Mouse (Mus musculus) ZHBTc4 (cell line): ENCODE results near the gene Rnf39.

Source experiments
- DNase-seq: peaks from one replicate; pipeline ENCODE4 v3.0.0-alpha.2; 2011; ENCODE audit warnings: low read depth, low spot score

Gene Rnf39

DNA sequence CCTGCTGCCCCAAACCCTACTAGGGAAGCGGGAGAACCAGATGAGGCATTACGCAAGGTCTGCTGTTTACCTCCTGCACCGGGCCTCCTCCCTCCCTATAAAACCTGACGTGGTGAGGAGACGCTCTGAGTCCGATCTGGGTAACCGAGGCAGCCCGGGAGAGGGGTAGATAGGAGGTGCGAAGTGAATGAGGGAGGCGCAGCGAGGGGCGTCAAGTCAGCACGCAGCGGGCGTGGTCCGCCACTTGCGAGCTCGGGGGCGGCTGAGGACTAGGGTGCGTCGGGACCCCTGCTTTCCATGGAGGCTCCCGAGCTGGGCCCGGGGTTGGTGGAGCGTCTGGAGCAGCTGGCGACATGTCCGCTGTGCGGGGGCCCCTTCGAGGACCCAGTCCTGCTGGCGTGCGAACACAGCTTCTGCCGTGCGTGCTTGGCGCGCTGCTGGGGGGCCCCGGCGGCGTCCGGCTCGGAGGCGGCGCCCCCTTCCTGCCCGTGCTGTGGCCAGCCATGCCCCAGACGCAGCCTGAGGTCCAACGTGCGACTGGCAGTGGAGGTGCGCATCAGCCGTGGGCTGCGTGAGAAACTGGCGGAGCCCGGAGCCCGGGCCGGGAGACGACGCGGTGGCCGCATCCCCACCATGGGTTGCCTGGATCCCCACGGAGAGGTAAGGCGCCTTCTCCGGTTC lies at the start of gene Rnf39:
Gene Rnf39 (plus strand): TSS at position 128 of the 681 bp plus-strand sequence.
- peak; percentile 51 for DNase-seq

- DNase-seq: no peak
These were observed 49.3 kb upstream of the Rnf39 start for GRCm38 (mm10) chr17:36893387-36893786.

DNA sequence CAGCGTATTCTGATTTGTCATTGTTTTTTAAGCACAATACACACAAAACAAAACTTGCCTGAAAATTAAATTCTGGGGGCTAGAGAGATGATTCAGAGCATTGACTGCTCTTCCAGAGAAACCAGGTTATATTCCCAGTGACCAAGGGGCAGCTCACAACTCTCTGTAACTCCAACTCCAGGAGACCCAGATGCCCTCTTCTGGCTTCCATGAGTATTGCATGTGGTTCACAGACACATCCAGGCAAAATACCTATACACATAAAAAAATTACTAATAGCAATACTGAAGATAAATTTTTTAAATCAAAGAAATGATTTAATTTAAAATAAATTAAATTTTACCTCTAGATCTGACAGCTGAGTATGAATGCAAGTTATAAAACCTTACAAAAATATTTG lies 46.1 kb upstream of the Rnf39 start:
- peak; percentile 73 for DNase-seq

- no peak for DNase-seq
These were observed 45.7 kb upstream of the Rnf39 start for GRCm38 (mm10) chr17:36897065-36897464.

GRCm38 (mm10) chr17:36897552-36898205 lies 45.0 kb upstream of the Rnf39 start, which contains the start of gene Trim31:
Trim31 (plus strand) TSS chr17:36898118.
- no peak for DNase-seq

DNA sequence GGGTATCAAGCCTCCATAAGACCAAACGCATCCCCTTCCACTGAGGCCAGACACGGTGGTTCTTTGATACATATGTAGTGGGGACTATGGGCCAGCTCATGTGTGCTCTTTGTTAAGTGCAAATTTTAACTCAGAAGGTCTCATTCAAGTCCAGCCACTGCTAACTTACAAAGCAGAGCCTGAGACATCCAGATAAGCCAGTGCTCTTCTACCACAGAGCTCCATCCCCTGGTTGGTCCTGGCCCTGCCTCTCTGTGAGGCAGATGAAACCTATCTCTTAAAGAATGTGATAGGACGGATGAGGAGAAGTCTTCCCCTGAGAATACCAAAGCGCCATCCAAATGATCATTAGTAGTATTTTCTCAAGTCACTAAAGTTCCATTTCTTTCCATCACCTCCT lies 43.3 kb upstream of the Rnf39 start:
- no peak for DNase-seq

- DNase-seq: no peak
These were observed 42.7 kb upstream of the Rnf39 start for GRCm38 (mm10) chr17:36900001-36900400.

DNA sequence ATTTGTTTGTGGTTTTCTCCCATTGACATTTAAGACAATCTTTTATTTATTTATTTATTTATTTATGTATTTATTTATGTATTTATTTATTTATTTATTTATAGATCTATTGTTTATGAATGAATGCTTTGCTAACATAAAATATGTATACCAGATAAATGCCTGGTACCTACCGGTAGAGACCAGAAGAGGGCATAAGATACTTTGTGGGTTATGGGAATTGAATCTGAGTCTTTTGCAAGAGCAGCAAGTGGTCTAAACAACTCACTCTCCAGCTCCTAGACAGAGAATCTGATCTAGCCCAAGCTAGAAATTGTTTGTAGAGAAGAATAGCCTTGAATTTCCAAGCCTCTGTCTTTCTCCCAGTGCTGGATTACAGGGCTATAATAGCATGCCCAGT lies 42.0 kb upstream of the Rnf39 start:
- DNase-seq: peak; percentile 25

- no peak for DNase-seq
These were observed 39.1 kb upstream of the Rnf39 start for GRCm38 (mm10) chr17:36903651-36904050.

DNA sequence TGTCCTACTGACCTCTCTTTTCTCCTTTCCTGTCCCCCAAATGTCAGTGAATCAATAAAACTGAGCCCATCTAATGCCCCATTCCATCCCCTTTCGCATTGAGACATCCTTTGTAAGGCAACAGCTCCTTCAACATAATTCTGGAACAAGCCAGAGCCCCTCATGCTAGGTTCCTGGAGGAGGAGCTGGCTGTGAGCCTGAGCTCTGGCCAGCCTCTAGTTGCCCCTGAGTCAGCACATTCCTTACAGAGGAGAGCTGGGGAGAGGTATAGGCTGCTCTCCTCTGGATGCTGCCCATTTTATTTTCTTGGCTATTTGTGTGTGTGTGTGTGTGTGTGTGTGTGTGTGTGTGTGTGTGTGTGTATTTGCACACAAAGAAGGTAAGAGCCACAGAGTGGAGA lies 34.5 kb upstream of the Rnf39 start:
- DNase-seq: no peak

DNA sequence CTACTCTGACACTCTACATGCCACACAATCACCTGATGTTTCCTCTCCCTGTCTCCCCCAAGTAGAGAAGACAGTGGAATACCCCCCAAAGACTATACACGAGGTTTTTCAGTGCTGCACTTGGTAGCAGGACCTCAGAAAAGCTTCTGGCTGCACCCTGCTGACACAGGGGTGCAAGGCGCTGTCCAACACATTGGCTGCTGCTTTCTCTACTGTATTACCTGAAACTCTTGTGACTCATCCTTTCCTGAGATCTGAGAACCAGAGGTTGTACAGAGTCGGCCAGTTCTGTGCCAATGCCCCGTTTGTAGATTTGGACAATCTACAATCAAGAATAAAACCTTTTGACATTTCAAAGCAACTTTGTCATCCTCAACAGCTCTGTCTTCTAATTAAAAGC lies 32.9 kb upstream of the Rnf39 start:
- DNase-seq: no peak

GRCm38 (mm10) chr17:36912031-36912430 lies 30.7 kb upstream of the Rnf39 start:
- DNase-seq: no peak

DNA sequence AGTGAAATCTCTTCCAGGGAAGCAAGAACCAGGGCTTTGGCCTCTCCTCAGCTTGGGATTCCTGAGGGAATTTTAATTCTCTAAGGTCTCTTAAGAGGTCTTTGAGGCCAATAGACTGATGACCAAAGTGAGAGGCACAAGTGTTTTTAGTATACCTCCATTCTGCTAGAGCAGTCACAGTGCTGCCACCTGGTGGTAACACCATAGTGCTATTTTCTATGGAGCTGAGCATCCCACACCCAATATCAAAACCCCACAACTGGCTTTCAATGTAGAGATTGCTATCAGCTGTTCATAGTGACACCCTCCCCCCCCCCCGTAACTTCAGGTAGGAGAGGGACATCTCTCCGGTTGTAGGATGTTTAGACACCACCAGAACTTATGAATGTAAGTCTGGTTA lies 28.6 kb upstream of the Rnf39 start:
- DNase-seq: peak; percentile 87

DNA sequence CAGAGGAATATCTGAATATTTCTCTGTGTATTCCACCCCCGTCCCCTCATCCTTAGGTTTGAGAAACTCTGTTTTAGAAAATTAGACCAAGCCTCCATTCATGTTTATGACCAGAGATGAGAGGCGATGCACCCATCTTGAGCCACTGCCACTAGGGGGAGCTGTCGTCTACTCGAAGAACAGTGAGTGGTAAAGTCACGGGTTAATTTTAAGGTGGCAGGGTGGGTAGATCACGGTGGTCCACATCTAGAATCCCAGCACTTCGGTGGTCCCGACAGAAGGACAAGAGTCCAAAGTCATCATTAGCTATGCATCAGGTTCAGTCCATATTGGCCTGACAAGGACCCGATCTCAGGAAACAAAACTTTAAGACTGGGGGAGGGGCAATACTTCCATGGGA lies 27.6 kb upstream of the Rnf39 start:
- peak; percentile 74 for DNase-seq

DNA sequence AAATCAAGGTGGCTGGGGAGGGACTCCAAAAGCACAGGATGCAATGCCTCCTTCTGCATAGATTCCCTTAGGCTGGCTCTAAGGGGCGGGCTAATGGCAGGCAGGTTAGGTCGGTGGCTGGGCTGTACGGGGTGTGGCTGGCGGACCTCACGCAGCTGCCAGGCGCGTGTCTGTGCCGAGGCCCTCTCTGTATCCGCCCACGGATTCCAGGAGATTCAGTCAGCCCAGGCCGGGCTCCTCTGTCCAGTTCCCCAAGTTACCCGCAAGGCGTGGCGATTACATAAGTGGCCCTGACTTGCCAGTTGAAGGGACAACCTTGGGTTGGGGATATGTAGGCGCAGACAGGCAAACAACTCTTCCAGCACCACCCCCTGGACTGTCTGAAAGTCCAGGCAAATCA lies 22.5 kb upstream of the Rnf39 start:
- peak; percentile 67 for DNase-seq

DNA sequence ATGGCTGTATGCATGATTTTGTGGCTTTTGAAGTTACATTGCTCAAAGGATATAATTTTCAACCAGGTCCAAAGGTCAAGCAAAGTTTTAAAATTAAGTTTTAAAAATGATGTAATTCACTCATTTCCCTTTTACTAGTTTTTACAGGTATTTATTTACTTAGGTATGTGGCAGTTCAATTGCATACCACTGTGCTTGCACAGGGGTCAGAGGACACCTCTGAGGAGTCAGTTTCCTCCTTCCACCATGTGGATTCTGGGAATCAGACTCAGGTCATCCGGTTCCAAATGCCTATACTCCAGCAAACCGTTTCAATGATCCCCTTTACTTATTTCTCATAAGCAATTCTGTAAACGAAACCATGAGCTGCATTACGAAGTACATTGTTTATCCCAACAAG lies 20.0 kb upstream of the Rnf39 start:
- DNase-seq: no peak

GRCm38 (mm10) chr17:36923491-36923890 lies 19.2 kb upstream of the Rnf39 start:
- peak; percentile 73 for DNase-seq

DNA sequence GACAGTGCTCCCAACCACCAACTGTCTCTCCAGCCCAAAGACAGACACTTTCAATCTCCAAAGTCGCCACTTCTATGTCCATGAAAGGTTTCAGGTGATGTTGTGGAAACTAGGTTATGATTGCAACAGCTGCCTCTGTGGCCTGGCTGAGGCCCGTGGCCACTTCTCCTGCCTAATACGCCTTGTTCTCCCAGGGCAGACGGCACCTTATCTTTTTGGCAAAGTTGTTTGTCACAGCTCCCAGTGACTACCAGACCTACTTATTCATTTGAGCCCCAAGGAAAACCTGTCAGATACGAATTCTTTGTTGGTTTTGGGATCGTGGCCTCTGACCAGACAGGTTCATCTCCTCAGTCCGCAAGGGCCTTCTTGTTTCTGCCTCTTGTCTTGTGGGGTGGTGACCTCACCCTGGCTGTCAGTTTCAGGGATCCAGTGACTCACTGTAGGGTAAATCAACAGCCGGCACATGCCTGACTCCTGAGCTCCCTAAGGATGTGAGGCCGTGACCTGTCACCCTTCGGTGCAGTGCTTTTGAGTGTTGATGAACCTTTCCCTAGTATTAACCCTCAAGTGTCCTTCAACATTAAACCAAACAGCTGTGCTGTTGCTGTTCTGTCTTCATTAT lies 15.1 kb upstream of the Rnf39 start:
- peak; percentile 36 for DNase-seq

DNA sequence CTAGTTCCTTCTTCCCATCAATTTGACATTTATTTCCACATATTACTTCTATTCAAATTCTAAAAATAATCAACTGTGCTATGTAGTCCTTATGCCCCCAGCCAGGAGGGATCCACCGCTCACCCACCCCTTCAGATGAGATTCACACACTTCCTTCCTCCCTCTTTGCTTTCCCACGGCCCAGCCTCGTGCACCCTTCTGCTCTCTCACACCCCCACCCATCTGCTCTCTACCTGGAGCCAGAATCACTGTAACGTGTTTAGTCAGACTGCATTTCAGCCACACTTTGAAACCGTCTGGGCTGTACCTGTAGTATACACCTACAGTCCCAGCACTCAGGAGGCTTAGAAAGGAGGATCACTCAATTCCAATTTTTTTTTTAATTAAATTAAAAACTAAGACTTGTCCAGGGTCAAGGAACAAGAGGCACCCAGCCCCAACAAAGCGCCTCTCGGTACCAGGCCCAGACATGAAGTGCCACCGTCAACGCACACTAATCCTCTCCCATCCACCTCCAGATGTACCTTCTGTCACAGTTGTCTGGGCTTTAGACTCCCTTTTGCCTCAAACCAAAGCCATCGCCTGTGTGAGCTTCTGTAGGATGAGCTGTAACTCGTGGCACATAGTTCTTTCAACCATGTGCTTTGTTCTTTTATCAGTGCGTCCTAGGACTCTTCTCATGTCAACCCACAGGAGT lies 13.3 kb upstream of the Rnf39 start:
- DNase-seq: no peak

GRCm38 (mm10) chr17:36930233-36930632 lies 12.5 kb upstream of the Rnf39 start:
- peak; percentile 64 for DNase-seq

DNA sequence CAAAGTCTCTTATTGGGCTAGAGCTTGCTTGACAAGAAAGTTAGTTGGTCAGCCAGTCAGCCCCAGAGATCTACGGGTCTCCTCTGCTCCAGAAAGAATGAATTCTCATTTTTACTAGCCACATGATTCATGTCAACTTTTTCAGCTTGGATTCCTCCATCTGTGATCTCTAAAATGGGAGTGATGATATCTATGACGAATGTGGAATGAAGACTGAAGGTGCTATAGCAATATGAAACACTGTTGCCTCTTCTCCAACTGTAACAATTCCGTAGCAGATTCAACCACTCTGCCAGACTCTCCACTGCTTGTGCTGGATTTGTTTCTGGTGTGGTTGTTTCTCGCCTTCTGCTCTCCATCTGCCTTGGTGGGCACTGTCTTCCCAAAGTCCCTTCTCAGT lies 11.6 kb upstream of the Rnf39 start:
- no peak for DNase-seq

GRCm38 (mm10) chr17:36931806-36932205 lies 10.9 kb upstream of the Rnf39 start:
- no peak for DNase-seq
